Mouse (Mus musculus): Measurements from ENCODE around the gene Cfap57.

The Cfap57 gene

DNA sequence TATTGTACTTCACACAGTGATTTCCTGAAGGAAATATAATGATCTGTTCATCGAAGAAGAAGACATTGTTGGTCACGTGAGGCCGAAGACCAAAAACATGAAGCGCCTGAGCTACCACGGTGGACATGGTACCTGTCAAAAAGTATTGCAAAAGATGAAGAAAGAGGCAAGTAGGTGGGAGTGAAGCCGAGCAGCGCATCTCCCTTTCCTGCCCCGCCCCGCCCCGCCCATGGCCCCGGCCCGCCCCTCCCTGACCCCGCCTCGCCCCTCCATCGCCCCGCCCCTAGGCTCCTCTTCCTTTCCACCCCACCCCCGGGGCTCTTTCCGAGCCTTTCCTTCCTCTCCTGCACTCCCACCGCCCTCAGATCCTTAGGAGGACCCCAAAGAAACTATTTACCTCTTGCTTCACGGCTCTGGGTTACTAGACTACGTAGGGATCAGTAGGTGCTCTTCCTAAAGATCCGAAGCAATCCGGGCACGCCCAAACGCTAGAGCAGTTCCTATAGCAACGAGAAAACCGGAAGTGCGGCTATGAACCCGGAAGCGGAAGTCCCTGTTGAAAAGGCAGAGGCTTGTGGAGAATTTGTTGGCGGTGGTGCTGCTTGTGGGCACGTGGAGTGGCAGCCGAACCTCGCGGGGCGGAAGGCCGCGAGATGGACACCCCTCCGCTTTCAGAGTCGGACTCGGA lies at the start of gene Cfap57, which contains the start of gene Ebna1bp2:
TSS of gene Cfap57 (minus strand) at position 499 of the 688 bp plus-strand sequence.
TSS of gene Ebna1bp2 (plus strand) at position 521 of the 688 bp plus-strand sequence.
- DNase-seq, result peak; percentile 89 to 92

DNA sequence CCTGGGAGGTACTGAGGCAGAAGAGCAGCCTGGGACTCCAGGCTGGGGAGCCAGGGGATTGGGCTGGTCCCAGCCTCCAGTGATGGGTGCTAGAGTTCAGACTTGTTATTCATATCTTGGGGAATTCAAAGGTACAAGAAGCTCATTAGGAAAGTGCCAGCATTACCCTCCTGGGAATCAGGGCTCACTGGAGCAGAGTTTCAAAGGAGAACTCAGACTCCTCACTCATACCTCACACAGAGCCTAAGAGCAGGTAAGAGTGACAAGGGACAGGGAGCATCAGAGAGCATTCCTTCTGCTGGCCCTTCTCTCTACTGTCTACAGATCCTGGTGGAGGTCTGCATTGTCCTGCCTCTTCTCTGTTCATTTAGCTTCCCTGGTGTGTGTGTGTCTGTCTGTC lies 38.1 kb upstream of the Cfap57 start, which contains the start of gene Olfr62:
TSS of gene Olfr62 (plus strand) at position 301 of the 400 bp plus-strand sequence.
- no peak for DNase-seq

DNA sequence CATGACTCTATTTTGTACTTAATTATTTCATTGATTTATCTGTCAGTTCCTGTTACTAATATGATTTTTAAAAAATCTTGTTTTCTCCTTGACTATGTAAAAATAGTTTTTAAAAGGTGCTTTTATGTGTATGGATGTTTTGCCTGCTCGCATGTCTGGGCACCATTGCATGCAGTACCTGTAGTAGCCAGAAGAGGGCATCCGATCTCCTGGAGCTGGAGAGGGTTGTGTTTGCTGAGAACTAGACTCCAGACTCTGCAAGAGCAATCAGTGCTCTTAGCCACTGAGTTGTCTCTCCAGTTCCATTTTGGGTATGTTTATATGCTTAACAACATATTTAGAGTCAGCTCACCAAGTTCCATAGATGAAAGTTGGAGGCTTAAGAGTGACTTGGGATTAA lies 24.7 kb upstream of the Cfap57 start:
- peak; percentile 39 to 43 for DNase-seq

DNA sequence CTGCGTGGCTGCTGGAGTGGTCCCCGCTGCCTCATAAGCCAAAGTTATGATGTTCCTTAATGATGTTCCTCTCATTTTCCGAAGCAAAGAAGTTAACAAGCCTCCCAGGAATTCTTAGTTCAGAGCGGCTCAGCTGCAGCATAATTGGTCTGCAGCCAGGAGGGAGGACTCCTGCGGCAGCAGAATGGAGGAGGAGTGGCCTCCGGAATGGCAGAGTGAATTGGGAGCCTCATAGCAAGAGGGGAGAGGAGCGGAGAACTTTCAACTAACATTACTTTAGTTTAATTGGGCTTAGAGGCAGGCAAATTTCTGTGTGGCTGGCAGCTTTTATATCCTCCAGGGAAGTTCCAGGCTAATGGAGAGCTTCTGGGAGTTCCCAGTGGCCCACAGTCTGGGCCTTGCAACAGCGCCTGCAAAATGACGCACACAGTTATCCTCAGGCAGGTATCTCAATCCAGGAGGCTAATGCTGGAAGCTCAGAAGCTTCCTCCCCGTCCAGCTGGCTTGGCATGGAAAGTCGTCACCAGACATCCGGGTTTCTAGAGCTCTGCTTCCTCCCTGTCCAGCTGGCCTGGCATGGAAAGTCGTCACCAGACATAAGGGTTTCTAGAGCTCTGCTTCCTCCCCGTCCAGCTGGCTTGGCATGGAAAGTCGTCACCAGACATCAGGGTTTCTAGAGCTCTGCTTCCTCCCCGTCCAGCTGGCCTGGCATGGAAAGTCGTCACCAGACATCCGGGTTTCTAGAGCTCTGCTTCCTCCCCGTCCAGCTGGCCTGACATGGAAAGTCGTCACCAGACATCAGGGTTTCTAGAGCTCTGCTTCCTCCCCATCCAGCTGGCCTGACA lies 22.0 kb upstream of the Cfap57 start:
- DNase-seq, result no peak

DNA sequence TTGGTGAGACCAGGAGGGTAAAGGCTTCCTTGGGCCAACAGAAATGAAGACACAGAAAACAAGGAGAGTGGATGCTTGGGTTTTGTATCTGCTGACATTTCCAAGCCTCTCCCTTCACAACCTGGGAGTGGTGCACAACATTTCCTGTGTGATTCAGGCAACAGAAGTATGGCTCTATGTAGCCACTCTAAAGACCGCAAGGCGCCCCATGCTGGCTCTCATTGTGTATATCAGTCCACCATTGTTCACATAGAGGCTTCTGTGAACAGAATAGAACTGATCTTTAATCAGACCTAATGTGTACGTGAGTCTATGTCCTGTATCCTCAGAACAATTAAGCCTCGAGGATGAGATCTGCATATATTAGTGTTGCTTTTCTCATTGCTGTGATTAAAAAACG lies 9.7 kb upstream of the Cfap57 start:
- no peak for DNase-seq

DNA sequence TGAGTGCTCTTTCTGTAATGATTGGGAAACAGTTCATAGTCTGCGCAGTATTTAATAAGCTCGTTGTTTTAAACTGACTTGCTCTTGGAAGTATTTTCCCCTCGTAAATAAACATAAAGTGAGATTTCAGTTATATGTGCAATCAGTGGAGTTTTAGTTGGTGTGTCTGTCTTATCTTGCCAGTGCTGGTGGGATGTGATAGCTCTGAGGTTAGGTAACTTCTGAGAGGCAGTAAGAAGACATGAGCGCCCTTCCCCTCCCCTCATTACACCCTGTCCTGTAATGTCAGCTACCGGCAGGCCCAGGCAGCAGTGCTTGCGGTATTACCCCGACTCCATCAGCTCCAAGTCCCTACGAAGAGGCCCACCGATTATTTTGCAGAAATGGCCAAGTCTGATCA lies 1.2 kb upstream of the Cfap57 start:
- no peak for DNase-seq

DNA sequence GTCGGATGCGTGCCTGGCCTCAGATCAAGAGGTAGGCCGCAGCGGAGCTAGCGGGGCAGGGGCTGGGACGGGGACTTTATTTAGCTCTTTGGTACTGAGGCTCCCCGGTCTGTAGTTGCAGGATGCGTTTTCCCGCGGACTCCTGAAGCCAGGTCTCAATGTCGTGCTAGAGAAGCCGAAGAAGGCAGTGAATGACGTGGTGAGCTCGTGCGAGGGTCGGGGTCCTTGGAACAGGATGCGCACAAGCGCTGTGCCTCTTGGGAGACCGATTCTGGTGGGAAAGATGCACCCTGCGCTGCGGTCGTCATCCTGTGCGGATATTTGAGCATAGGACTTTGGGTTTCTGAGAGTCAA lies 367 bp upstream of the Cfap57 start:
- no peak for DNase-seq

DNA sequence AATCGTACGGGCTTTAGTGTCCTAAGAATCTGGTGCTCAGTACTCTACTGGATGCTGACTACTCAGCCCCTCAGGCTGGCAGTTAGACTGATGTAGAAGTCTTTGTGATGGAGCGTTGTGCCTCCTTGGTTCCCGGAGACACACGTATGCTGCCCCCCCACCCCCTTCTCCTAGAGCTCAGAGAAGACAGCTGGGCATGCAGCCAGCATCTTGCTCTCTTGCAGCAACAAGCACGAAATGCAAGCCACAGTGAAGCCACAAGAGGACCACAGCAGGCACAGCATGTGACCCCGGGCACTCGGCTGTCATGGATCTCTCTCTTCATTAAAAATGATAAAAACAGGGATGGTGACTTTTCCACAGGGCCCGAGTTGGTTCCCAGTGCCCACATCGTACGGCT lies 5.2 kb downstream of the Cfap57 start:
- no peak for DNase-seq

DNA sequence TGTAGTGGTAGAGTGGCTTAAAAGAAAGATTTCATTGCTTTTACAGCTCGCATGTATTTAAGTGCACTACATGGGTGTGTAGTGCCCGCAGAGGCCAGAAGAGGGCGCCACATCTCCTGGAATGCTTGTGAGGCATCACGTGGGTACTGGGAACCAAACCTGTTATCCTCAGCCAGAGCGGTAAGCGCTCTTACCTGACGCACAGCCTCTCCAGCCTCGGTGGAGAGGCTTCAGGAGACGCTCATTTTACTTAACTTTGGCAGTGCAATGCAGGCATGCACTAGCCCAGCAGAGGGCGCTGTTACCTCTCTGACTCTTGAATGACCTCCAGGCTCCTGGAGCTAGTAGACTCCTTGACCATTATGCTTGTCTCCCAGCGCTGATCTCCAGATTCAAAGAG lies 8.0 kb downstream of the Cfap57 start:
- DNase-seq, result peak in 1 of 2 experiments; percentile 19

DNA sequence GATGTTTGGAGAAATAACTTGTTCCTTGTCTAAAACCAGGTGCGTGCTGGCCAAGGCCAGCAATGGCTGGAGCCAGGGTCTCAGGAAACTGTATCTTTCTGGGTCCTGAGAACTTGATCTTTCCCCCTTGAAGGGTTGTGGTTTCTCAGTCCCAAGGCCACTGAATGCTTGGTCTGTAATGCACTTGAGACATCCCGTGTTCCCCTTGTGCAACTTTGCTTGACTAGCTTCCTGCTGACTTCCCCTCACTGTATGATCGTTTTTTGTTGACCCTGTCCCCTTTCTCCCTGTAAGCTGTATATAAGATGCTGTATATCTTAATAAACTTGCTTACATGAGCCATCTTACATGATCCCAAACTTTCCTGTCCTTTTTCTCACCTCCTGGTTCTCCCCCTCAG lies 10.7 kb downstream of the Cfap57 start:
- no peak for DNase-seq

DNA sequence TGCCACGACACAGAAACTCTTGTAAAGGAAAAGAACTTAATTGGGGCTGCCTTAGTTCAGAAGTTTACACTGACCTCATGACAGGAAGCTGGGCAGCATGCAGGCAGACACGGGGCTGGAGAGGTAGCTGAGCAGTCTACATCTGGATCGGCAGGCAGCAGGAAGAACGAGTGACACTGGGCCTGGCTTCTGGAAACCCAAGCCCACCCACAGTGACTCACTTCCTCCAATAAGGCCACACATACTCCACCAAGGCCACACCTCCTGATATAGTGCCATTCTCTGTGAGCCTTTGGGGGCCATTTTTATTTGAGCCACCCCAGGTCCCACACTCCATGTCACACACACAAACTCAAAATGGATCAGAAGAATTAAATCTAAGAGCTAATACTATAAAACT lies 16.5 kb downstream of the Cfap57 start:
- DNase-seq, result no peak

DNA sequence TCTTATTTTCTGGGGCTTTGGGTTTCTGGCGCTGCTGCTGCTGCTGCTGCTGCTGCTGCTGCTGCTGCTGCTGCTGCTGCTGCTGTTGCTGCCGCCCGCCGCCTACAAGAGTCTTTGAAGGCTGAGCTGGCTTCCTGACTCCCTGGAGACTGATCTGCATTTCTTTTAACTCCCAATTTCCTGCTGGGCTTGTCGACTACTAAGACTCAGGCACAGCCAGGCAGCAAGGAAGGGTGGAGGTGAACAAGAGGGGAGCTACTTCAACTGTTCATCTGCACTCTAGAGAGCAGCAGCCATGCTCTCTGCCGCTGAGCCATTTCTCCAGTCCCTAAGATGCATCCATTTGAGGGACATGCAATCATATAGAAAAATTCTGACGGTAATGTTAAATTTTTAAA lies 30.8 kb downstream of the Cfap57 start:
- DNase-seq, result no peak

DNA sequence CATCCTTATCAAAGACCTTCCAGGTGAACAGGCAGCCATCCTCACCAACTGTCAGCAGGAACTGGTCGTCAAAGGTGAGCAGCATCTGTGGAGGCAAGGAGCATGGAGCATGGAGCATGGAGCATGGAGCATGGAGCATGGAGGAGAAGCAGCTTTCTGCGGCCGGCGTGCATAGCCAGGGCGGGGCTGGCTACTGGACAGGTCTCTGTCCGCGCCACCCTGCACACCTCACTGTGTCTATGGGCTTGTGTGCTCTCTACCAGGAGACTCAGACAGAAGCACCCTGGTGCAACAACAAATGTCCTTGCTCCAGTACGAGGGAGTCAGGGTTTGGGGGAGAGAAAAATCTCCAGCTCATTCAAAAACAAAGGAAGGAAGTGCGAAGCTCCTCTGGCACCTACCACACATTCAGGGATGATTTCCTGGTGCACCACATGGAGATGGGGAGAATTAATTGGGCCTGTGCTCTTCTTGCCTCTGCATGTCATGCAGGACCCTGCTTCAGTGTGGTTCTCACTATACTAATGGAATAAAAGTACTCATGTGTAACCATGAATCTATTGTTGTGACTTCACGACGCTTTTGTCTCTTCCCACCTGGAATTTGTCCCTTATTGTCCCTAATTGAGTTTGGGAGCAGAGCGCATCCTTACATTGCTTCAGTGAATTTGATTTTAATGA lies 31.4 kb downstream of the Cfap57 start:
- DNase-seq, result no peak

DNA sequence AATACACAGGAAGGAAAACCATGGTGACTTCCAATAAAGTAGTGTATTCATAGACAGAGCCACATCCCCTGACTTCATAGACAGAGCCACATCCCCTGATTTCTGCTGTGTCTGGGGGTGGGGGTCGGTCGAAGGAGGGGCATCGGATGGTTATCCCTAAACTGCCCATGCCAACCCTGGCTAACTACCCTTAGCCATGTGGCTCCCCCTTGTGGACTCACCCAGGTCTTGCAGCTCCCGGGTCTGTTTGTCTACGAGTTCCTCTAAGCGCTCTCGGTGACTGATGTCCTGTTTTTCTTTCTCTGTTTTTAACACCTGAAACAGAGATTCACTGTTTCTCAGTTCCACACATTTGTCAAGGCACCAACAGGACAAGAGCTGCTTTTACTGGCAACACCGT lies 37.9 kb downstream of the Cfap57 start:
- DNase-seq, result no peak

DNA sequence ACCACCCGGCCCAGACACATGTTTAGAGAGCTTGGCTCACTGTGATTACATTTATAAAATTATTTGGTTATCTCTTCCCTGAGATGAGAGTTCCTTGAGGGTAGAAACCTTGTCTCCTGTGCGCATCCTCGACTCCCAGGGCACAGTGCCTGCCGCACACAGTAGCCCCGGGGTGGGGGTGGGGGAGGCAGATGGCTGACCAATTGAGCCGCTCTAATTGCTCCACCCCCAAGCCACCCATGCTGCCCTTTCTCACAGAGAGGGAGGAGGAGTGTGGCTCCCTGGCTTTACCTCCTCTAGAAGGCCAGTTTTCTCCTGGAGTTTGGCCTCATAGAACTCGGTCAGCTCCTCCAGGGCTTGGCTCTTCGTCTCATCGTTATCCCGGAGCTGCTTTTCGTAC lies 39.1 kb downstream of the Cfap57 start:
- no peak for DNase-seq

DNA sequence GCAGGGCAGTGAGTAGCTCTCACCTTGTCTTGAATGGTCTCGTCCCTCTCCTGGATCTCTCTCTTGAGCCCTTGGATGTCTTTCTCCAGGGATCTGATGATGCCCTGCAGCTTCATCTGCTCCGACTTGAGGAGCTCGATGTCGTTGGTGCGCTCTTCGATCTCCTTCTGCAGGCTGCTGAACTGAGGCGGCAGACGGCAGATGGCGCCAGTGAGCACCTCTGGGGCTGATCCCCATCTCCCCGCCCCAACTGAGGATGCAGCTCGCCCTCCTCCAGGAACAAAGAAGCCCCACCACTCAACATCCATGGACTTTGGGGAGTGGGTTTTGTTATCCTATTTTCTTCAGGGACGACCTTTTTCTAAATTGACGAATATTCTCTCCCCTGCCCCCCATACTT lies 41.3 kb downstream of the Cfap57 start:
- peak; percentile 6 to 13 for DNase-seq

DNA sequence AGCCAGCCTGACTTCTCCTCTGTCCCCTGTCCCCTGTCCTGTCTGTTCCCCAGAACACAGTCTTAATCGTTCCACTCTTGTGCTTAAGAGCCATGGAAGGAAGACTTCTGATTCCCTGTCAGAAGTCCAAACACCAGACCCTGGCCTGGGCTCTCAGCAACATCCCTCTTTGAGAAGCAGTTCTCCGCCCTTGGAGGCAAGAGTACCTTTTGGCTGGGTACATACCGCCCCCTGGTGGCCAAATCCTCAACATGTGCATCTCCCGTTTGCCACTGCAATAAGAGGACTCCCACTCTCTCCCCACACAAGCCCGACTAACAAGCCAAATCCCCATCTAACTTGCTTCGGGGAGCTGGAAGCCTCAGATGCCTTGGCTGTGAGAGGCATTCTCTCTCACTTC lies 44.5 kb downstream of the Cfap57 start:
- DNase-seq, result peak; percentile 58 to 67

DNA sequence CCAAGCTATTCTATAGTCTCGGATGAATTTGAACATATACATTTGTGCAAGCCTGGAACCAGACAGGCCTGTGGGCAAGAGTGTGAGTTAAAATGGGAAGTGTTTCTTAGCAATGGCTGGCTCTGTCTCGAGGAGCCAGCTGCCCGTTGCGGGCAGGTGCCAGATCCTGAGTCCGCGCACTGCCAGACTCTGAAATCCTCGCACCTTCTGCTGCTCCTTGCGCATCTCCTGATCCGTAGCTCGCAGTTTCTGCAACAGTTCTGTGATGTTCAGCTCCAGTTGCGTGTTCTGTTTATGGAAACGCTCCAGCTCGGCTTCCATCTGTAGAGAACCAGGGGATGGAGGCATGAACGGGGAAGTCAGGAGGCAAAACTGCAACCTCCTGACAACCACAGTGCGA lies 49.1 kb downstream of the Cfap57 start:
- DNase-seq, result no peak

DNA sequence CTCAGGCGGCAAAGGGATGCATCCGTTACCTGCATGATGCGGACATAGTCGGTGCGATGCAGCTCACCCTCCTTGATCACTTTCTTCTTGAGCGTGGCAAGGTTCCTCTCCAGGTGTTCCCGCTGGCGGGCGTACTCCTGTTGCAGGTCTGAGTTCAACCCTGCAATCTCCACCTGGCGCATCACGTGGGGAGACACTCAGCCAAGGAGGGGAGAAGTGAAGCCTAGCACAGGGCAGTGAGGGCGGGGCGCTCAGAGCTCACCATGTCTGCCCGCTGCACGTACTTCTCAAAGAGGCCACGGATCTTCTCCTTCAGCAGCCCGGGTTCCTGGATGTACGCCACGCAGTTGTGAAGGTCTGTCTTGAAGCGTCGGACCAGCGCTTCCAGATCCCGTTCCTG lies 51.3 kb downstream of the Cfap57 start:
- no peak for DNase-seq

DNA sequence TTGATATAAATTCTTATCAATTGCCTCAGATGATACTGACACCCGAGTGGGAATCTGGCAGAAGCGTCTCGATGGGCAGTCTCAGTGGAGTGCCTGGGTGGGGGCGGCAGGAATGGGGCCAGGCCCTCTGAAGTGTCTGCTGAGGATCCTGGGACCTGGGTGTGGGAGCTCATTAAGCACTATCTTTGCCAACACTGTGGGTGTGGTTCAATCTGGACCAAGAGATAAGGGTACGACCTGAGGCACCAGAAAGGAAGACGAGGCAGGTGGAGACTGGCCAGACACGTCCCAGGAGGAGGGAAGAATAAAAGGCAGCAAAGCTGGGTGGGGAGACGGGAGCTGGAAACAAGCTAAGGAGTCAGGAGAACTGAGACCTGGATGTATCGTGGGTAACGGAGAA lies 51.9 kb downstream of the Cfap57 start:
- no peak for DNase-seq

DNA sequence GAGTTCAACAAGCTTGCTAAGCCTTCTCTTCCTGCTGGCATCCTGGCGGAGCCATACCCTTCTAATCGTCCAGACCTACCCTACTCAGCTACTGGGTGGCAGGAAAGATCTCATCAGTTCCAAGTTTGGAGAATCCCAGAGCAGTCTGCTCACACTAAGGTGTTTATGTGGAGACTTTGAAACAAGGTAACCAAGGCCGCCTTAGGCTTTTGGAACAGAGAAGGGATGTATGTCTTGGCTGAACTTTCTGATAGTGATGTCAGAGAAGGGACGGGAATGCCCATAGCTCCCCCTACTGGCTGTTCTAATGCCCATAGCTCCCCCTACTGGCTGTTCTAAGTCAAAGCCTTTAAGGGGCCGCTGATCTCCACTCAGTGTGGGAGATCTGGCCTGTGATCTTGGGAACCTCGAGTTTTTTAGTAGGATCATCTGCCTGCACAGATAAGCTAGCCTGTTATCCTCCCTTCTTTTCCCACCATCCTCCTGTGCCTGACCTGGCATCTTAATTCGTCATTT lies 54.4 kb downstream of the Cfap57 start:
- peak in 1 of 2 experiments; percentile 12 for DNase-seq

DNA sequence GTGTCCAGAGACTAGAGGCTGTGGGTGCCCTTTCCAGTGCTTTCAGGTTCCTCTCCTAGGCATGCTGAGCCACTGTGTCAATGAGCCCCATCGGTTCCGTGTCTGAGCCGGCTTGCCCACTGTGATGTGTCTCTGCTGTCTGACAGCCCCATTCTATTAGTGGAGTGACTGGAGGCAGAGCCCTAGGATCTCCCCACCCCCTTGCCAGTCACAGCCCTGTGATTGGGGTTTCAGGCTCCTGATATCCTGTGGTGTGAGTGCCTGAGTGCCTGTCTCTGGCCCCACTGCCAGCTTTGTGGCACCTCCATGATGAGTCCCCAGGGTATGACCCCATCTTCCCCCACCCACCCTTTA lies 55.7 kb downstream of the Cfap57 start:
- DNase-seq, result no peak

DNA sequence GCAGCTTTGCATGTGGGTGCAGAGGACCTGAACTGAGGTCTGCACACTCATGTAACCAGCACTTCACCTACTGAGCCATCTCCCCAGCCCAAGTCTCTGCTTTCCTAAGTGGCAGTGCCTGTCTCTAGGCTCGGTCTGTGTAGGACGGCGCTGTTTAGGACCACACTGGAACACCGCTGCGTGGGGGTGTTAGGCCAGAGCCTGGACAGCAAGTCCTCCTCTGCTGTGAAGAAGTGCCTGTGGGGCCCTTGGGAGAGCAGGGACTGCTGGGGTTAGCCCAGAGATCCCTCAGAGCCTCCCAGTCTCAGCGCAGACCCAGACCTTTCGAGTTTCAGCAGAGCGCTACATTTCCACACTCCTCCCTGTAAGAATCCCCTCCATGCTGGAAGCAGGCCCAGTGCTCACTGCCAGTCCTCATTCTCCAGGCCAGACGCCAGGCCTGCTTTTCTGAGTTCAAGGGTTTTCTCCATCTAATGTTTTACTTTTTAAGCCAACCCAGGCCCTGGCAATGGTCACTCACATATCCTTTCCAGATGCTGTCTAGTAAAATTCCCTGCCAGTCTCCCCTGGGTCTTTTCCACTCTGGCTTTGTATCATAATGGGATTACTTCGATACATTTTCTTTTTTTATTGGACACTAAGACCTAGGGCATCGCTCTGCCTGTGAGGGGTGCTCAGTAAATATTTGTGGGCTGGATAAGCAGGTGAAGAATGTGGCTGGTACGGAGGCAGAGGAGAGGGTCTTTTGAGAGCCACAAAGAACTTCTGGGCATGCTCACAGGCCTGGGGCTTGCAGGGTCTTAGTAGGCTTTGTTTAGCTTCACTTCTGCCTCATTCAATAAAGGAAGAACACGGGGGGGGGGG lies 56.3 kb downstream of the Cfap57 start:
- DNase-seq, result no peak
